Mouse (Mus musculus) granulocyte monocyte progenitor cell, adult 5-6 weeks (primary cell): ENCODE measurements around the gene Moap1. TPM values are rescaled to one million over a fixed set of nuclear protein-coding genes. Genes with fewer than 3 reads are reported as not detected.
A peak's percentile ranks its signal among the peaks of the same experiment; 100 is the strongest.

Source experiments
- ATAC-seq: replicated peaks from 2 replicates; pipeline ENCODE4 v1.8.0; 2016; ENCODE audit warnings: mild to moderate bottlenecking, moderate TSS enrichment, inconsistent platforms; ENCODE audit not compliant: poor library complexity, severe bottlenecking
- total RNA-seq, 2 experiments: library from RNA; stranded (forward) in 1 of 2; stranded (reverse) in 1 of 2; fragments of 200-712, 200-1000 nt in 1 of 2; fragments of >200 nt in 1 of 2; fragmentation: Nextera tagmentation in 1 of 2; gene quantifications; 2 replicates each; pipeline ENCODE4 v1.2.3; 2014 to 2017

The Moap1 gene
- total RNA-seq, 2 experiments from 2014 or later = 9.3 to 11.0 TPM

GRCm38 (mm10) chr12:102708220-102708619 is 35.2 kb downstream of the Moap1 start:
- ATAC-seq = no peak

DNA sequence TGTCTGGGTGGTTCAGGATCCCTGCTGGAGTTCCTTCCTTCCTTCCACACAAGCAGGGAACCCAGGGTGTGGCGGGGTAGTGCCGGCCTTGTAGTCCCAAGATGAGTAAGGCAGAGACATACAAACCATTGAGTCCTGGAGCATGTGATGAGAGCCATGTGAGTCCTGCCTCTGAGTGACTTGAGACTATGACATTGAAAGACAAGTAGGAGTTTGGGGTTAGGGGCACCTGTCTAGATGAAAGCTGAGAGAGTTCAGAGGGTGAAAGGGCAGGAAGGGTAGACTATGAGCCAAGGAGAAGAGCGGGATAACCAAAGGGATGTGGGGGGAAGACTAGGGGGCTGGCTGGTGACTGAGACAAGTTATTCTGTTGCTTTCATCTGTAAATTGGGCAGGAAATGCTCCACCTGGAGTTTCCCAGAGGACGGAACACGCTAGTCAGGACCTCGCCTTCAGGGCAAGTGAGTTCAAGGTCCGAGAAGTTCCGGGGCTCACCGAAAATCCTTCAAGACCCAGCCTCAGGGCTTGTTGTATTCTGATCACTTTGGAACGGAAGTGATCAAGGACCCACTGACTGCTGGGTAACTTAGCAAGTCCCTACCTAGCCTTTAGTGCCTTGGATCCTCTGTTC is 36.5 kb downstream of the Moap1 start:
- no peak for ATAC-seq

- no peak for ATAC-seq
Observed at GRCm38 (mm10) chr12:102705906-102706640, 37.4 kb downstream of the Moap1 start.

DNA sequence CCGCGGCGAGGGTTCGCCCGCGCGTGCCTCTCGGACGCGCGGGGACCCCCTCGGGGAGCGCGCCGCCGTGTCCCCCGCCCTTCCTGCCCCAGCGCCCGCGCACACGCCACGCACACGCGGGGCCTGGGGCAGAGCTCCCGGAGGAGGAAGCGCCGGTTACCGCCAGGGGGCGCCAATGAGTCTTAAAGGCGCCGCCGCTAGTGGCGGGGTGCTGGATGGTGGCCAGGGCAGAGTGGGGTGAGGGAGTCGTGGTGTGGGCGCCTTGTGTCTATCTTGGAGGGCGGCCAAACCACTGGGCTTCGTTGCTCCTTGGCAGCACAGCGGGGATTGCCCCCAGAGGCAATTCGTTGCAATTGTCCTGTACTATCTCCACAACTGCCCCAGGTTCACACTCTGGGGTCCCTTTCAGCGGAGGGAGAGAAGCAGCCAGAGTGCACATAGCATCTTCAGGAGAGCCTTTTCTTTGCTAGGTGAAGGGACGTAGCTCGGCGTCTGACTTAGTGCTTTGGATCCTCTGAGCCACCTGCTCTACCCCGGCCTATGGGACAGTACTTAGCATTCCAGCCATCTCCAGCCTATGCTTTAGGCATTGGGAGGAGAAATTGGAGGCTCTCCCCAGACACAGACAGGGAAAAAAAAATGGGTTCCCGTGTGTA is 38.1 kb downstream of the Moap1 start:
- ATAC-seq = peak; percentile 72

- ATAC-seq = peak; percentile 33
Observed at GRCm38 (mm10) chr12:102704457-102705198, 38.8 kb downstream of the Moap1 start, which contains the start of gene Itpk1. TSS of gene Itpk1 (minus strand) at chr12:102704930.

DNA sequence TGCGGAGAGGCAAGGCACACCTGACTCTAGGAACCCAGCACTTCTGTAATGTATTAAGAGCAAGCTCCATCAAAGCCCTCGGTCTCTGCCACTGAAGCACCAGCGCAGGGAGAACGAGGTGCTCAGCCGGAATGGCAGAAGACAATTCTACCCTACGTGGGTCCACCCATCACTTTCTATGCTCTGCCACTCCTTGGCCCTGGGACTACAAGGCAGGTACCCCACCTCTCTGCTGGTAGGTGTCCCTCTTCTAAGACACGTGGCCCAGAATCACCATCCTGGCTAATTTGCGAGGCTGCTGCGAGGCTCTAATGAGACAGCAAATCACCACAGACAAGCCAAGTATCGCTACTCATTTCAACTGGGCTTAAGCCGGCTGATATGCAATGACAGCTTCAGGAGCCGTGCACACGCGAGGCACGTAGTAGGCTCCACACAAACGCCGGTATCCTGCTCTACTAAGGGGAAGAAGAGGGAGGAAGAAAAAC is 39.5 kb downstream of the Moap1 start:
- 0 out of 2 replicates have a peak, but pooled peaks have one; percentile 6 for ATAC-seq

GRCm38 (mm10) chr12:102703441-102703840 is 40.0 kb downstream of the Moap1 start:
- no peak for ATAC-seq

DNA sequence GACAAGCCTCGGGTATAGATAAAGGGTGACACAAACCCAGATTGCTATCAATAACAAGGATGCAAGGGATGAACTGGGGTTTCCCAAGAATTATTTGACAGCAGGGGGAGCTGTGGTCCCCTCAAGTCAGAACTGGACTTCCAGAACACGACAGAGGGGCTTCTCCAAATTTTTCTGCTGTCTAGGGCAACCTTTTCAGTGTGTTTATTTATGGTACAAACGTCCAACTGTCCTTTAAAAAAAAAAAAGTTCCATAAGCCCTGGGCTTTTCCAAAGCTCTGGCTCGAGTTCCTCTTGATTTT is 40.4 kb downstream of the Moap1 start:
- no peak for ATAC-seq

DNA sequence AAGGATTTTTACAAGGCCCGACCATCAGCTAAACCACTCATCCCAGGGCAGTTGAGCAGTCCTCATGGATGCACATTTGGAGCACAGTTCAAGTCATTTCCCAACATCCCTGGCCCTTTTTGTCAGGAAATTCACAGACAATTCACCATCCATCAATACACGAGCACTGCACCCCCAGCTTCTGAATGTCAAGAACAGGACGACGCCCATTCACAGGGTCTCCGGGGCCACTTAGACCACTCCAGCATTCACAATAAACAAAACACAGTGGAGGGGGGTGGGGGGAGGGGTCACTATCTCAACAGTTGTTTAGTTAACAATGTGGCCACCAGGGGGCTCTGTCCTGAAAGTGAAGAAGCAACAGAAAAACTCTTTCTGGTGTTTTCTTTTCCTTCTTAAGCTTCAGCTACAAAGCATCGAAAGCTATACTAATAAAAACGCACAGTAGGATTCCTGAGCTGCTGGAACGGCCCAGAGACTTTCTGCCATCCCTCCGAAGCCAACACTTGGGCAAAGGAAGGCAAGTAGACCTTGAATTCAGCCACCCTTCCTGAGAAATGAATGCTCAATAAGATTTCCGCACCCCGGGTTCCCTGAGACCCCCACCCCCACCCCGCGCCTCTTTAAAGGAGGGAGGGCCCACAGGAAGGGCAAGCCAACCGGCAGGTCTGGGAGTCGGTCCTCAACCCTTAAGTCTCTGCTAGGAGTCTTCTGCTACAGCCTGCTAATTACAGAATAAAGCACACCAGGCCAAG is 40.9 kb downstream of the Moap1 start:
- ATAC-seq = 0 out of 2 replicates have a peak, but pooled peaks have one; percentile 13

DNA sequence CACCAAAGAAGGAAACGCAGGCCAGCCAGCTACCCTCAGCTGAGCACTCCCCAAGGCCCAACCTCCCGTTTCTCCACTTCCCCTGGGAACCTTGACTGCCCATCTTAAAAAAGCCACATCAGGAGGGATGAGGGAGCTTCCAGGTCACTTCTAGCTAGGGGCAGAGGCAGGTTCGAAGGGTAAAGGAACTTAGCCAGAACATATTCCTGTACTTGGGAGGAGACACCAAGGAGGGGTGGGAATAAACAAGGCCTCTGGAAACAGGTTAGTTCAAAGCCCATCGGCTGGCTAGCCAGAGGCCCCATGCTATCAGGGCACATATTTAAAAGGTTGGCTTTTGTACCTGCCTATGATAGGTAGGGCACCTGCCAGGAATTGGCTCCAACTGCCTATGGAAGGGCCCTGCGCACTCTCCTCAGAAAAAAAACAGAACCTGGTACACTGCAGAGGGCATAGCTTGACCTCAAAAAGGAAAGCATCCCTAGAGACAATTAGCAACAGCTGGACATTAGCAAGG is 41.7 kb downstream of the Moap1 start:
- ATAC-seq = no peak

- ATAC-seq = no peak
Observed at GRCm38 (mm10) chr12:102700453-102700852, 43.0 kb downstream of the Moap1 start.

DNA sequence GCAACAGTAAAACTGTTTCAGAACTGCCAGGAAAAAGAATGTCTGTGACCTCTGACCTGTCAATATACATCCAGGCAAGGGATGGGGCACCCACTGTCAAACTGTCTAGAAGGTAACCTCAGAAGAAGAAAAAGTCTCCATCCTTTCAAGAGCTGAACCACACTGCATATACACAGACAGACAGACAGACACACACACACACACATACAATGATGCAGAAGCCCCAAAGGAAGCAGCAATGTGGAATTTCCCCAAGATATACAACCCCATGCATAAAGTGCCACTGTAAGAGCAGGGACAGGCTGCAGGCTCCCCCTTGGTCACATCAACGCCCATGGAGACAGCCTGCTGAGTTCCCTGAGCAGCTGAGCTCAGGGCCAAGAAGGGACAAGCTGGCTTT is 44.3 kb downstream of the Moap1 start:
- ATAC-seq = no peak

DNA sequence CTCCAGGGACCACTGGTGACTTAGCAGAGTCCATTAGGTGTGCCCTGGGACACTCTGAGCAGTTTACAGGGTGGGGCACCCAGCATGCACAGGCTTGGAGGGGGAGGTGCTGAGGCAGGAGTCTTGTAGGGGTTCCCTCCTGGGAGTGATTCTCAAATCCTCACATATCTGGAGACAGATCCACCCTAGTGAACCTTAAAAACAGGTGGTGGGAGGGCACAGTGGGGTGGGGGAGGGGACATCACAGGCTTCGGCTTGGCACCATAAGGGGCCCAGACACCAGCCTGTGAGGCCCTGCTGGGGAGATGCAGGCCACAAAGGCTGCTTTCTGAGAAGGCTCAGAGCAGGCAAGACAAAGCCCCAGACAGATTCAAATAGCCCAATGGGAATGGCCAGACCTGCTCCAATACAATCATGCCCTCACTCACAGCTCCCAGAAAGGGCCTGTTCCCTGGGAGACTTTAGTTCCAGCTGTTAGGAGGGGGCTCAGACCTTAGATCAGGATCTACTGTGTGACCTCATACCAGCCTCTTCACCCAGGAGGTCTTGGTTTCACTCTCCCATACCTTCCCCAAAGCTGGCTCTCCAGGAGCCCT is 45.3 kb downstream of the Moap1 start:
- ATAC-seq = no peak

DNA sequence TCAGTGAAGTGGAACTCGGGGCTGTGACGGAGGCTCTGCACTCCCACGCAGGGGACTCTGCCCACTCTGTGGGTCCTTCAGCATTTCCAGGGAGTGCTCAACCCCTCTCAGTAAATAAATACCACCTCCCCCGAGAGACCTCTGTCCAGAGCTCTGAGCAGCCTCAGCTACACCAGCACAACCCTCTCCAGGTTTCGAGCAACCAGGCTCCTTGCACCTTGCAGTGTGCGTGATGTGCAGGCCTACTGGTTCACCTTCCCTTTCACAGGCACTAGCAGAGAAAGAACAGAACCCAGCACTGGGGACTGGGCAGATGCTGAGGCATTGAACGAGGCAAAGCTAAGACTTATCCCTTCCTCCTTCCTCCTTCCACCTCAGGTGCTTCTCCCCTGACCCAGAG is 46.1 kb downstream of the Moap1 start:
- ATAC-seq = no peak

DNA sequence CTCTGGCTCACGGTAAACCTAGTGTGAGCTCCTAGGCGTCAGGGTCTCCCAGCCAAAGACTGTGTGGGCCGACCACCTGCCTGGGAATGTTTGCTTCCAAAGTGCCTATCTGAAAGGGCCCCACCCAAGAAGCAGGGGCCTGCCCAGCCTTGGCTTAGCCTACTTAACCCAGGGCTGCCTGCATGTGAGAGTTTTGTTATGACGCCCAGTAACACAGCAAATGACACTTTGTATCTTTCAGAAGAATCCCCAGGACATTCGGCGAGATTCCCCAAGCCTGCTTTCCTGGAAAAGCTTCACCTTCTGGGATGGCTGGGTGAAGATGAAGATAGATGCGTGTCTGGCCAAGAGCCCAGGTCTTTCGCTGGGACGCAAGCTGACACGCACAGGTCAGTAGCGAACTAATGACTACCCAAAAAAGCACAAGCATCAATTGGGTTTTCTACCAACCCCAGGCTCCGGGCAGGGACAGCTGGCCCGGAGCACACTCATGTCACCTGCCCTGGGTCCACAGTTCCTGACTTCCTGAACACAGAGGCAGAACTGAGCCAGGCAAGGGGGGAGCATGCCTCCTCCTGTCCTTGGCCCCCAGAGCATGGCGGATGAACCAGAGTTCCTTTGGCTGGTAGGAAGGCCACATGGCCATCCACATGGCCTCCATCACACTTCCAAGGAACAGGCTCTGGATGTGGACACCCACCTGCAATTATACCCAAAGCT is 46.7 kb downstream of the Moap1 start:
- no peak for ATAC-seq

DNA sequence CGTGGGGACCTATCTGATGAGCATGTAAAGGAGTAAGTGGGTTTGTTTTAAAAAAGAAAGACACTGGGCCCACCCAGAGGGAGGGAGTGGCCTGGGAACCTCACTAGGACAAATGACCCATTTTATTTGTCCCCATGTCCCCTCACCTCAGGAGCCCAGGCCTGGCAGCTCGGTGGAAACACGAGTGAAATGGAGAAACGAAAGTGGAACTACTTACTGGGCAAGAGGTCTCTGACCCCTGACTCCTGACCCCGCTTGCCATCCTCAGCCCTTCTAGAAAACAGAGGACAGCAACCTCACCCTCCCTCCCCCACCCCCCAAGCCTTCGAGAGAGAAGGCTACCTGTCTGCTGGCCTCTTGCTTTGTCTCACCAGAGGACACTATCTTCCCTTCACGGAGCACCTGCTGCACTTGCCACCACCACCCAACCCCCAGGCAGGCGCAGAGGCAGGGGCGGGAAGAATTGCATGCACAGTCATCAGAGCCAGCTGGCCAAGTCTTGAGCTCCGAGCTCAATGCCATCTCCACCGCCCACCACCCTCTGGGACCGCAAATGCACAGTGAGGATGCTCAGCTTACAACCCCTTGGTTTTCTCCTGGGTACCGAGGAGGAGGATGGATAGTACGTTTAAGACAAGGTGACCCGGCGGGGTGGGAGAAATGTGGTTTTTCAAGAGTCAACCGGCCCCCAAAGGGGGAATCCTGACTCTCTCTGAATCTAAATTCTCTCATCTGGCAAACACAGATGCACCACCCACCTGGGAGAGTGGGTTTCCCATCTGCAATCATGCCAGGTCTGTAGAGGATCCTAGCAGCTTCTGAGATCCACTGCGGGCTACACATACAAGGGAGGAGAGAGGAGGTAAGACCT is 47.9 kb downstream of the Moap1 start:
- peak; percentile 26 for ATAC-seq
